ENCODE assay signal across 9 mouse cellular contexts in genomic region chr16:32715364-32715763, GRCm38 (mm10). TPM values are rescaled to one million over a fixed set of nuclear protein-coding genes. Genes with fewer than 3 reads are reported as not detected.
DNase-seq lines count a peak whose midpoint lies in the region; ATAC-seq and TF ChIP-seq lines count a peak whose summit lies in the region.
"Had no signal": no experiment of that assay in that cellular context is flagged by ENCODE, and none has a peak within 500 bp of the region (broad histone marks: within the 10 kb centered on the region; RNA-seq: fewer than 3 reads in every experiment).

No protein-coding gene starts in this region.

- 28% methylated on average over 13 of the region's 13 CpGs for WGBS in midbrain, embryonic 11.5 days
- 29% methylated on average over 13 of the region's 13 CpGs for WGBS in midbrain, embryonic 13.5 days

- H3K9me3 ChIP-seq in midbrain, embryonic 11.5 days (ENCODE audit: control insufficient read depth, low read length), result no peaks in the 10 kb centered on the region
- H3K9me3 ChIP-seq in midbrain, embryonic 13.5 days, result no peaks in the 10 kb centered on the region

- TF ChIP-seq CTCF in embryonic fibroblast, embryonic 13.5 days (IDR thresholded peaks at IDR 0.05; ENCODE audit: borderline replicate concordance, insufficient read depth, low read length), result 0 out of 2 replicates have a peak, but pooled peaks have one; percentile 12

- H3K4me2 ChIP-seq in midbrain, embryonic 11.5 days, result no peak overlapping the region
- H3K4me2 ChIP-seq in midbrain, embryonic 13.5 days (replicated peaks), result no peak overlapping the region

- TF ChIP-seq POLR2A in embryonic fibroblast, embryonic 13.5 days (IDR thresholded peaks at IDR 0.05; ENCODE audit: low read depth, low read length), result no peak

- DNase-seq in cerebellum, postnatal 25 days, result peak; percentile 22 to 39
- DNase-seq in cerebellum, adult 9-10 months, result no peak
- DNase-seq in midbrain, embryonic 11.5 days (ENCODE audit: low spot score, missing footprints), result peak; percentile 91
- peak; percentile 72 for DNase-seq in mesoderm, embryonic 11.5 days (ENCODE audit: low read depth, low spot score)
- no peak for DNase-seq in layer of hippocampus, adult 11-12 months (ENCODE audit: low spot score)
- DNase-seq in adipocyte (ENCODE audit: low spot score), result no peak

- no peaks in the 10 kb centered on the region for H3K27me3 ChIP-seq in midbrain, embryonic 11.5 days (ENCODE audit: control insufficient read depth, insufficient read depth, low read length)
- no peaks in the 10 kb centered on the region for H3K27me3 ChIP-seq in midbrain, embryonic 13.5 days

- ATAC-seq in midbrain, embryonic 11.5 days (ENCODE audit: low FRiP score), result no peak
- ATAC-seq in midbrain, embryonic 13.5 days, result no peak

- no peaks in the 10 kb centered on the region for H3K36me3 ChIP-seq in midbrain, embryonic 11.5 days (ENCODE audit: control insufficient read depth, insufficient read depth, low read length)
- H3K36me3 ChIP-seq in midbrain, embryonic 13.5 days, result no peaks in the 10 kb centered on the region

- H3K4me1 ChIP-seq in midbrain, embryonic 11.5 days (ENCODE audit: control insufficient read depth, insufficient read depth, low read length), result no peaks in the 10 kb centered on the region
- H3K4me1 ChIP-seq in midbrain, embryonic 13.5 days (replicated peaks), result 0 out of 2 replicates have a peak, but pooled peaks cover 3% of the 10 kb centered on the region
- H3K4me1 ChIP-seq in embryonic fibroblast, embryonic 13.5 days (ENCODE audit: control insufficient read depth, insufficient read depth, low read length), result no peaks in the 10 kb centered on the region

- no peak overlapping the region for H3K4me3 ChIP-seq in midbrain, embryonic 11.5 days (ENCODE audit: low read depth, low read length)
- H3K4me3 ChIP-seq in midbrain, embryonic 13.5 days (replicated peaks), result no peak overlapping the region
- H3K4me3 ChIP-seq in embryonic fibroblast, embryonic 13.5 days (ENCODE audit: insufficient read depth, low read length), result no peak overlapping the region

- no peak overlapping the region for H3K27ac ChIP-seq in midbrain, embryonic 11.5 days (ENCODE audit: low read depth, low read length)
- H3K27ac ChIP-seq in midbrain, embryonic 13.5 days, result no peak overlapping the region
- H3K27ac ChIP-seq in embryonic fibroblast, embryonic 13.5 days (ENCODE audit: insufficient read depth, low read length), result no peak overlapping the region
- H3K27ac ChIP-seq: macrophage had no signal

- H3K9ac ChIP-seq in midbrain, embryonic 11.5 days (ENCODE audit: low read length), result no peak overlapping the region
- no peak overlapping the region for H3K9ac ChIP-seq in midbrain, embryonic 13.5 days (replicated peaks)

RNA-seq across cellular contexts. Expression of gene Muc4, which starts 20.3 kb away (rescaled TPM):
- 0.19 and 0.29 TPM in 2 replicates for polyA plus RNA-seq in midbrain, embryonic 11.5 days (2014; fragmentation: Nextera tagmentation; extraction: Ambion mirVana)
- not detected in 2 replicates for polyA plus RNA-seq in midbrain, embryonic 13.5 days (2015; fragmentation: Nextera tagmentation; extraction: Ambion mirVana)
- not detected in 2 replicates for polyA plus RNA-seq in embryonic fibroblast, embryonic 13.5 days (2011; ENCODE audit: insufficient read length, low read depth, missing spikeins)
- polyA plus RNA-seq: macrophage had no signal

Comparison
In these comparisons a context has a peak if more than half of its experiments do, and no peak if none do; other contexts are left out.
1. DNase-seq: peak in cerebellum, postnatal 25 days (2 of 2), midbrain, embryonic 11.5 days (single experiment) and mesoderm, embryonic 11.5 days (single experiment); none in cerebellum, adult 9-10 months (single experiment), layer of hippocampus, adult 11-12 months (single experiment) and adipocyte (single experiment).